Mouse (Mus musculus) forebrain, embryonic 14.5 days (tissue): ENCODE measurements around the gene Gys1. TPM values are rescaled to one million over a fixed set of nuclear protein-coding genes. Genes with fewer than 3 reads are reported as not detected.

Source experiments
- ATAC-seq: fragments of 200-750 bp; cut with Nextera tagmentation; 2 replicates; pipeline ENCODE4 v1.8.0; 2017; ENCODE audit warnings: mild to moderate bottlenecking, moderate library complexity
- DNase-seq: peaks from one replicate; pipeline ENCODE4 v3.0.0-alpha.2; 2015; ENCODE audit warnings: low spot score
- H3K27ac ChIP-seq: fragments of 300-500 bp; sonication (generic); 2 replicates; pipeline ENCODE4 v1.5.1; 2014; ENCODE audit warnings: low read depth, mild to moderate bottlenecking, control low read depth, low read length, moderate library complexity
- H3K27me3 ChIP-seq: fragments of 300-500 bp; sonication (generic); replicated peaks from 2 replicates; pipeline ENCODE4 v1.6.1; 2014; ENCODE audit warnings: low read length, control low read depth, mixed read lengths; ENCODE audit not compliant: control insufficient read depth, insufficient read depth
- H3K36me3 ChIP-seq: fragments of 300-500 bp; sonication (generic); 2 replicates; pipeline ENCODE4 v1.6.1; 2014; ENCODE audit warnings: low read length, control low read depth; ENCODE audit not compliant: control insufficient read depth, insufficient read depth
- H3K4me1 ChIP-seq: fragments of 300-500 bp; sonication (generic); 2 replicates; pipeline ENCODE4 v1.6.1; 2014; ENCODE audit warnings: antibody characterized with exemption, low read length, control low read depth; ENCODE audit not compliant: control insufficient read depth, insufficient read depth
- H3K4me2 ChIP-seq: fragments of 300-500 bp; sonication (generic); 2 replicates; pipeline ENCODE4 v1.6.1; 2014; ENCODE audit warnings: mild to moderate bottlenecking, control low read depth, low read length
- H3K4me3 ChIP-seq: fragments of 300-500 bp; sonication (generic); 2 replicates; pipeline ENCODE4 v1.5.1; 2014; ENCODE audit warnings: low read depth, low read length, control low read depth
- H3K9ac ChIP-seq: fragments of 300-500 bp; sonication (generic); 2 replicates; pipeline ENCODE4 v1.6.1; 2014; ENCODE audit warnings: mild to moderate bottlenecking, low read length, control low read depth, moderate library complexity
- H3K9me3 ChIP-seq: fragments of 300-500 bp; sonication (generic); replicated peaks from 2 replicates; pipeline ENCODE4 v1.6.1; 2016; ENCODE audit warnings: low read length, control low read depth, mixed read lengths; ENCODE audit not compliant: control insufficient read depth
- WGBS: fragments of 180-500 bp; shearing (Covaris S2); extraction: QIAGEN DNeasy Blood & Tissue Kit; methylation state at CpG from one replicate; pipeline ENCODE4 v1.1.7; 2014; 5-methylcytosine and 5-hydroxymethylcytosine counted together
- microRNA-seq: library from miRNA; unstranded; fragments of <30 nt; microRNA quantifications from one replicate; pipeline ENCODE4, GENCODE M21; 2016
- polyA plus RNA-seq: library from polyadenylated mRNA; unstranded; fragments of >200 nt; fragmentation: Nextera tagmentation; extraction: Ambion mirVana; gene quantifications from 2 replicates; pipeline ENCODE4 v1.2.1, GENCODE M21; 2014

The Gys1 gene
- polyA plus RNA-seq, 1 experiment from 2014 or later: 13.4 TPM

GRCm38 (mm10) chr7:45489578-45489977 is 54.9 kb downstream of the Gys1 start:
- H3K27me3 ChIP-seq: no peaks in the 10 kb centered on the region
- no peaks in the 10 kb centered on the region; the same call in 1 of the 2 replicates for H3K4me1 ChIP-seq
- H3K36me3 ChIP-seq: peaks cover 26% of the 10 kb centered on the region
- DNase-seq (no peak), ATAC-seq (no peak)
- 89% methylated on average over 7 of the region's 7 CpGs for WGBS
- H3K27ac ChIP-seq: no peak overlapping the region
- no peaks in the 10 kb centered on the region for H3K9me3 ChIP-seq
- H3K9ac ChIP-seq: no peak overlapping the region
- no peak overlapping the region for H3K4me2 ChIP-seq
- H3K4me3 ChIP-seq: no peak overlapping the region

- no peak overlapping the region for H3K4me2 ChIP-seq
- H3K4me3 ChIP-seq: no peak overlapping the region
- 58% methylated on average over 9 of the region's 9 CpGs for WGBS
- H3K9me3 ChIP-seq: no peaks in the 10 kb centered on the region
- H3K36me3 ChIP-seq: peaks cover 38% of the 10 kb centered on the region
- H3K27me3 ChIP-seq: no peaks in the 10 kb centered on the region
- H3K4me1 ChIP-seq: no peaks in the 10 kb centered on the region; the same call in 1 of the 2 replicates
- ATAC-seq (0 out of 2 replicates have a peak, but pooled peaks have one; percentile 19), DNase-seq (no peak)
- H3K9ac ChIP-seq: no peak overlapping the region
- no peak overlapping the region for H3K27ac ChIP-seq
These were observed 56.2 kb downstream of the Gys1 start for GRCm38 (mm10) chr7:45490822-45491221.

GRCm38 (mm10) chr7:45491264-45491663 is 56.6 kb downstream of the Gys1 start:
- Histone ChIP-seq H3K36me3 (peaks cover 43% of the 10 kb centered on the region), H3K9ac (no peak overlapping the region), H3K27ac (no peak overlapping the region), H3K4me3 (no peak overlapping the region), H3K4me1 (no peaks in the 10 kb centered on the region; the same call in 1 of the 2 replicates), H3K4me2 (no peak overlapping the region), H3K9me3 (no peaks in the 10 kb centered on the region), H3K27me3 (no peaks in the 10 kb centered on the region)
- ATAC-seq (no peak), DNase-seq (no peak)
- WGBS: 23% methylated on average over 3 of the region's 3 CpGs

- Histone ChIP-seq H3K4me2 (no peak overlapping the region), H3K27ac (no peak overlapping the region), H3K4me3 (no peak overlapping the region), H3K9me3 (no peaks in the 10 kb centered on the region), H3K4me1 (no peaks in the 10 kb centered on the region; the same call in 1 of the 2 replicates), H3K36me3 (peaks cover 54% of the 10 kb centered on the region), H3K9ac (no peak overlapping the region), H3K27me3 (no peaks in the 10 kb centered on the region)
- no peak for ATAC-seq
- DNase-seq: no peak
- 96% methylated on average over 8 of the region's 8 CpGs for WGBS
These were observed 57.7 kb downstream of the Gys1 start for GRCm38 (mm10) chr7:45492225-45492844.

- ATAC-seq: no peak
- Histone ChIP-seq H3K9me3 (no peaks in the 10 kb centered on the region), H3K4me1 (no peaks in the 10 kb centered on the region; the same call in 1 of the 2 replicates), H3K36me3 (peaks cover 60% of the 10 kb centered on the region), H3K4me2 (no peak overlapping the region), H3K27ac (no peak overlapping the region), H3K27me3 (no peaks in the 10 kb centered on the region), H3K4me3 (no peak overlapping the region), H3K9ac (no peak overlapping the region)
- DNase-seq: no peak
- WGBS: 96% methylated on average over 5 of the region's 5 CpGs
These were observed 58.3 kb downstream of the Gys1 start for GRCm38 (mm10) chr7:45492951-45493350.

GRCm38 (mm10) chr7:45494548-45494947 is 59.9 kb downstream of the Gys1 start:
- Histone ChIP-seq H3K36me3 (peaks cover 75% of the 10 kb centered on the region), H3K9me3 (no peaks in the 10 kb centered on the region), H3K4me1 (no peaks in the 10 kb centered on the region), H3K27me3 (no peaks in the 10 kb centered on the region), H3K4me2 (no peak overlapping the region), H3K27ac (no peak overlapping the region), H3K9ac (no peak overlapping the region), H3K4me3 (no peak overlapping the region)
- WGBS: 81% methylated on average over 9 of the region's 9 CpGs
- ATAC-seq: no peak
- DNase-seq: no peak

GRCm38 (mm10) chr7:45498427-45498826 is 63.8 kb downstream of the Gys1 start:
- Histone ChIP-seq H3K27ac (no peak overlapping the region), H3K9me3 (no peaks in the 10 kb centered on the region), H3K27me3 (no peaks in the 10 kb centered on the region), H3K36me3 (peaks cover 82% of the 10 kb centered on the region), H3K9ac (no peak overlapping the region), H3K4me2 (no peak overlapping the region), H3K4me3 (no peak overlapping the region), H3K4me1 (no peaks in the 10 kb centered on the region)
- DNase-seq: no peak
- no peak for ATAC-seq
- WGBS: 96% methylated on average over 6 of the region's 6 CpGs

Small RNA genes within 50 kb of the gene (microRNA-seq; reads per million reads assigned to microRNA genes)
- not detected for gene Gm22133

Other genes starting within 250 kb of the Gys1 start
- gene Ccdc155, start 230.0 kb upstream of the Gys1 start, polyA plus RNA-seq: 0.43 and 0.52 TPM in 2 replicates
- 0.91 and 1.7 TPM in 2 replicates for gene Dkkl1, start 222.7 kb upstream of the Gys1 start, polyA plus RNA-seq
- gene Tead2, start 219.1 kb upstream of the Gys1 start, polyA plus RNA-seq: 81.7 and 95.7 TPM in 2 replicates
- 0.99 and 1.4 TPM in 2 replicates for gene Cd37, start 195.7 kb upstream of the Gys1 start, polyA plus RNA-seq
- 0.09 and 0.26 TPM in 2 replicates for gene Slc6a16, start 193.8 kb upstream of the Gys1 start, polyA plus RNA-seq
- gene Slc6a21, start 157.3 kb upstream of the Gys1 start, polyA plus RNA-seq: not detected in 2 replicates
- gene Trpm4, start 101.1 kb upstream of the Gys1 start, polyA plus RNA-seq: 6.5 and 9.8 TPM in 2 replicates
- gene Hrc, start 99.6 kb upstream of the Gys1 start, polyA plus RNA-seq: 0.06 TPM in 1 of 2 replicates, not detected in the other
- gene Ppfia3, start 67.8 kb upstream of the Gys1 start, polyA plus RNA-seq: 10.7 and 17.3 TPM in 2 replicates
- 6.2 and 11.0 TPM in 2 replicates for gene Lin7b, start 64.3 kb upstream of the Gys1 start, polyA plus RNA-seq
- gene Snrnp70, start 39.1 kb upstream of the Gys1 start, polyA plus RNA-seq: 95.7 and 99.4 TPM in 2 replicates
- not detected in 2 replicates for gene Kcna7, start 29.2 kb upstream of the Gys1 start, polyA plus RNA-seq
- 0.22 TPM in 1 of 2 replicates, not detected in the other for gene Ntf5, start 21.1 kb upstream of the Gys1 start, polyA plus RNA-seq
- gene Lhb, start 14.0 kb upstream of the Gys1 start, polyA plus RNA-seq: 0.46 TPM in 1 of 2 replicates, not detected in the other
- gene Ruvbl2, start 3.3 kb downstream of the Gys1 start, polyA plus RNA-seq: 144 and 153 TPM in 2 replicates
- 6,238 and 6,800 TPM in 2 replicates for gene Ftl1, start 25.0 kb downstream of the Gys1 start, polyA plus RNA-seq
- 163 and 168 TPM in 2 replicates for gene Bax, start 32.1 kb downstream of the Gys1 start, polyA plus RNA-seq
- 0.15 TPM in 1 of 2 replicates, not detected in the other for gene Tulp2, start 47.0 kb downstream of the Gys1 start, polyA plus RNA-seq
- gene Gm45808, start 52.0 kb downstream of the Gys1 start, polyA plus RNA-seq: not detected in 2 replicates
- 1.4 and 1.6 TPM in 2 replicates for gene Dhdh, start 54.0 kb downstream of the Gys1 start, polyA plus RNA-seq
- gene Nucb1, start 75.6 kb downstream of the Gys1 start, polyA plus RNA-seq: 69.0 and 96.5 TPM in 2 replicates
- 13.1 and 19.3 TPM in 2 replicates for gene Ppp1r15a, start 91.4 kb downstream of the Gys1 start, polyA plus RNA-seq
- gene Plekha4, start 91.5 kb downstream of the Gys1 start, polyA plus RNA-seq: 0.76 and 1.2 TPM in 2 replicates
- gene Hsd17b14, start 120.0 kb downstream of the Gys1 start, polyA plus RNA-seq: 0.17 and 0.22 TPM in 2 replicates
- 19.6 and 20.1 TPM in 2 replicates for gene Bcat2, start 135.3 kb downstream of the Gys1 start, polyA plus RNA-seq
- not detected in 2 replicates for gene Fgf21, start 180.6 kb downstream of the Gys1 start, polyA plus RNA-seq
- gene Fut1, start 182.4 kb downstream of the Gys1 start, polyA plus RNA-seq: not detected in 2 replicates
- not detected in 2 replicates for gene Izumo1, start 187.0 kb downstream of the Gys1 start, polyA plus RNA-seq
- gene Rasip1, start 192.6 kb downstream of the Gys1 start, polyA plus RNA-seq: 7.3 and 9.7 TPM in 2 replicates
- gene Mamstr, start 205.1 kb downstream of the Gys1 start, polyA plus RNA-seq: 1.3 and 1.9 TPM in 2 replicates
- gene Fut2, start 231.6 kb downstream of the Gys1 start, polyA plus RNA-seq: 0.11 TPM in 1 of 2 replicates, not detected in the other
- gene Ntn5, start 249.2 kb downstream of the Gys1 start, polyA plus RNA-seq: 0.28 and 0.41 TPM in 2 replicates